Mouse (Mus musculus) G1E (cell line): ENCODE measurements around the gene Dnttip1.

ENCODE experiments used
- CTCF ChIP-seq: IDR thresholded peaks from 2 replicates; pipeline ENCODE4 v1.5.1; 2012; ENCODE audit warnings: low read depth, low read length, inconsistent platforms, mixed read lengths
- GATA1 ChIP-seq: IDR thresholded peaks from 2 replicates; pipeline ENCODE4 v1.6.1; 2012; ENCODE audit warnings: borderline replicate concordance, low read length, inconsistent platforms, mixed read lengths
- GATA2 ChIP-seq: IDR thresholded peaks from 2 replicates; pipeline ENCODE4 v1.6.1; 2012; ENCODE audit warnings: low read depth, low read length, inconsistent platforms, borderline replicate concordance
- POLR2AphosphoS5 ChIP-seq: IDR thresholded peaks from 2 replicates; pipeline ENCODE4 v1.6.1; 2012; ENCODE audit warnings: low read depth, low read length, inconsistent platforms; ENCODE audit not compliant: insufficient replicate concordance
- TAL1 ChIP-seq: conservative IDR thresholded peaks from 2 replicates; pipeline ENCODE4 v1.6.1; 2012; ENCODE audit warnings: low read depth, low read length, inconsistent platforms, mixed read lengths

DNA sequence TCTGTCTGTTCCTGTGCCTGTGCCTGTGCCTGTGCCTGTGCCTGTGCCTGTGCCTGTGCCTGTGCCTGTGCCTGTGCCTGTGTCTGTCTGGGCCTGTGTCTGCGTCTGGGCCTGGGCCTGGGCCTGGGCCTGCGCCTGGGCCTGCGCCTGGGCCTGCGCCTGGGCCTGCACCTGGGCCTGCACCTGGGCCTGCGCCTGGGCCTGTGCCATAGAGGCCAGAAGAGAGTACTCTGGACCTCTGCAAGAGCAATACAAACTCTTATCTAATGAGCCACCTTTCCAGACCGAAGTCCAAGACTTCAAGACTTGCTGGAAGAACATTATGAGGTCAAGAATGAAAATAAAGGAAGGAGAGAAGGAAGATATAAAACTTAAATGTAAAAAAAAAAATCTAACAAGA lies 40.5 kb upstream of the Dnttip1 start:
- no peak for TF ChIP-seq GATA1
- no peak for TF ChIP-seq CTCF
- no peak for TF ChIP-seq TAL1
- TF ChIP-seq GATA2, result no peak
- no peak for TF ChIP-seq POLR2AphosphoS5
